Mouse (Mus musculus) kidney, adult 2 months (tissue): ENCODE measurements at regions not wholly inside any gene's neighbourhood (a gene's known extent, or its start where the extent isn't known, plus 50 kb on each side); places are given as distances from the start of the nearest gene placed in this dataset.

ENCODE experiments used
- CTCF ChIP-seq: fragments of 200-500 bp; conservative IDR thresholded peaks from 2 replicates; pipeline ENCODE4 v1.5.1; 2011; ENCODE audit warnings: low read depth, mild to moderate bottlenecking, control low read depth, low read length, moderate library complexity, mixed read lengths; ENCODE audit not compliant: insufficient read depth, insufficient read length
- POLR2A ChIP-seq: fragments of 200-500 bp; IDR thresholded peaks from one replicate; pipeline ENCODE4 v1.6.1; 2011; ENCODE audit warnings: low read depth, low read length, control low read depth

- TF ChIP-seq CTCF = no peak
- no peak for TF ChIP-seq POLR2A
These were observed 990.8 kb upstream of the A1bg start for GRCm38 (mm10) chr15:61913546-61914160.
